Mouse (Mus musculus): ENCODE measurements at regions not wholly inside any gene's neighbourhood (a gene's known extent, or its start where the extent isn't known, plus 50 kb on each side); places are given as distances from the start of the nearest gene placed in this dataset.

- TF ChIP-seq HCFC1 (IDR thresholded peaks at IDR 0.05; ENCODE audit: borderline replicate concordance, insufficient read depth, low read length) (no peak), MAFK (IDR thresholded peaks at IDR 0.05; ENCODE audit: insufficient read depth, low read depth, low read length) (no peak), CHD2 (IDR thresholded peaks at IDR 0.05; ENCODE audit: low read depth, low read length) (no peak), ZNF384 (IDR thresholded peaks at IDR 0.05; ENCODE audit: low read depth, low read length) (no peak), ZC3H11A (IDR thresholded peaks at IDR 0.05; ENCODE audit: borderline replicate concordance, low read depth, low read length) (no peak)
Measured at GRCm38 (mm10) chr2:128393921-128394320, 197.1 kb upstream of the Spdye4c start.
